Mouse (Mus musculus): ENCODE measurements around the gene Ilk.
"Not testable (repeated sequence)": the region's sequence is repeated elsewhere in the genome, so short reads cannot be mapped to it uniquely, and the experiment has no call there.

- not testable (repeated sequence) for TF ChIP-seq CTCF, EP300 (IDR thresholded peaks at IDR 0.05)
Observed at GRCm38 (mm10) chr7:105742539-105743215, 6.3 kb downstream of the Ilk start.
